Comparison of ENCODE assay signal across 26 mouse cellular contexts in genomic region chr9:49023956-49024355, GRCm38 (mm10). TPM values are rescaled to one million over a fixed set of nuclear protein-coding genes. Genes with fewer than 3 reads are reported as not detected.
DNase-seq lines count a peak whose midpoint lies in the region; ATAC-seq and TF ChIP-seq lines count a peak whose summit lies in the region.
"Had no signal": no experiment of that assay in that cellular context is flagged by ENCODE, and none has a peak within 500 bp of the region (broad histone marks: within the 10 kb centered on the region; RNA-seq: fewer than 3 reads in every experiment).

No protein-coding gene starts in this region.

- H3K4me3 ChIP-seq in ES-Bruce4 (ENCODE audit: low read depth, low read length): no peak overlapping the region
- no peak overlapping the region for H3K4me3 ChIP-seq in ES-E14 (ENCODE audit: insufficient read depth in 1 of 2, low read depth in 1 of 2, low read length in 2 of 2, poor library complexity in 1 of 2, severe bottlenecking in 1 of 2)
- no peak overlapping the region for H3K4me3 ChIP-seq in bone marrow, adult 2 months (replicated peaks; ENCODE audit: control insufficient read depth, low read depth, low read length)
- no peak overlapping the region for H3K4me3 ChIP-seq in heart, embryonic 12.5 days
- H3K4me3 ChIP-seq: embryonic facial prominence, embryonic 10.5 days; embryonic facial prominence, embryonic 12.5 days; forebrain, embryonic 13.5 days; forebrain, embryonic 15.5 days had no signal

- H3K9ac ChIP-seq in ES-Bruce4 (ENCODE audit: low read depth, poor library complexity, severe bottlenecking) (no peak overlapping the region), ES-E14 (ENCODE audit: insufficient read depth, low read depth, low read length, poor library complexity, severe bottlenecking) (no peak overlapping the region)
- no peak overlapping the region for H3K9ac ChIP-seq in heart, embryonic 12.5 days
- H3K9ac ChIP-seq: embryonic facial prominence, embryonic 12.5 days; forebrain, embryonic 13.5 days; forebrain, embryonic 15.5 days; forebrain, postnatal 0 days had no signal

- no peaks in the 10 kb centered on the region for H3K27me3 ChIP-seq in ES-Bruce4 (ENCODE audit: control insufficient read depth, insufficient read depth, low read length, poor library complexity, severe bottlenecking)
- H3K27me3 ChIP-seq in heart, embryonic 12.5 days (replicated peaks): no peaks in the 10 kb centered on the region
- H3K27me3 ChIP-seq: CH12.LX; embryonic facial prominence, embryonic 12.5 days; forebrain, embryonic 13.5 days; forebrain, embryonic 15.5 days had no signal

- ATAC-seq in heart, embryonic 12.5 days (ENCODE audit: insufficient number of reproducible peaks, low FRiP score): no peak
- ATAC-seq: CD4-positive, CD25-positive, alpha-beta regulatory T cell, adult 4 months; forebrain, embryonic 13.5 days; forebrain, embryonic 15.5 days; forebrain, postnatal 0 days had no signal

- H3K9me3 ChIP-seq in ES-Bruce4 (replicated peaks; ENCODE audit: control insufficient read depth, insufficient read depth, low read length, poor library complexity, severe bottlenecking) (no peaks in the 10 kb centered on the region), ES-E14 (ENCODE audit: control insufficient read depth, insufficient read depth, low read depth, low read length) (no peaks in the 10 kb centered on the region)
- no peaks in the 10 kb centered on the region for H3K9me3 ChIP-seq in heart, embryonic 12.5 days (replicated peaks)
- H3K9me3 ChIP-seq: embryonic facial prominence, embryonic 10.5 days; embryonic facial prominence, embryonic 12.5 days; forebrain, embryonic 13.5 days; forebrain, embryonic 15.5 days had no signal

- 57% methylated on average over 5 of the region's 5 CpGs for WGBS in bone marrow, adult 2 months
- WGBS in heart, embryonic 12.5 days: 85% methylated on average over 5 of the region's 5 CpGs

- no peak for TF ChIP-seq CTCF in ES-Bruce4 (IDR thresholded peaks at IDR 0.05; ENCODE audit: low read depth, low read length)
- no peak for TF ChIP-seq CTCF in bone marrow, adult 2 months (IDR thresholded peaks at IDR 0.05; ENCODE audit: control insufficient read depth, insufficient read depth, low read length)

- H3K4me1 ChIP-seq in ES-Bruce4 (ENCODE audit: control insufficient read depth, insufficient read depth, low read length) (no peaks in the 10 kb centered on the region), ES-E14 (ENCODE audit: control insufficient read depth in 2 of 2, insufficient read depth in 2 of 2, low read length in 2 of 2, poor library complexity in 1 of 2) (0 out of 4 replicates have a peak, but pooled peaks cover 0 to 1% of the 10 kb centered on the region in 2 experiments)
- H3K4me1 ChIP-seq in bone marrow, adult 2 months (ENCODE audit: control insufficient read depth, insufficient read depth, low read length): no peaks in the 10 kb centered on the region; the same call in 1 of the 2 replicates
- H3K4me1 ChIP-seq in heart, embryonic 12.5 days (replicated peaks): no peaks in the 10 kb centered on the region
- H3K4me1 ChIP-seq: embryonic facial prominence, embryonic 10.5 days; embryonic facial prominence, embryonic 12.5 days; forebrain, embryonic 13.5 days; forebrain, embryonic 15.5 days had no signal

- peak; percentile 81 for TF ChIP-seq EP300 in ES-Bruce4 (IDR thresholded peaks at IDR 0.05; ENCODE audit: insufficient read depth, low read depth, low read length)

- in situ Hi-C loops in ES-E14 (cut with MboI; ENCODE audit: low sequenced_read_pairs in 2 of 2, unreplicated experiment in 2 of 2): no loop called here

- H3K36me3 ChIP-seq in ES-Bruce4 (ENCODE audit: control insufficient read depth, insufficient read depth, low read length, poor library complexity, severe bottlenecking) (peaks cover 57% of the 10 kb centered on the region), ES-E14 (ENCODE audit: control insufficient read depth, insufficient read depth, low read length, poor library complexity, severe bottlenecking) (peaks cover 45% of the 10 kb centered on the region)
- H3K36me3 ChIP-seq in heart, embryonic 12.5 days: peaks cover 74% of the 10 kb centered on the region

- no peak overlapping the region for H3K4me2 ChIP-seq in heart, embryonic 12.5 days
- H3K4me2 ChIP-seq: embryonic facial prominence, embryonic 12.5 days; forebrain, embryonic 13.5 days; forebrain, embryonic 15.5 days had no signal

- no peak for TF ChIP-seq POLR2A in ES-Bruce4 (IDR thresholded peaks at IDR 0.05; ENCODE audit: insufficient read depth, low read length)
- TF ChIP-seq POLR2A in bone marrow, adult 2 months (IDR thresholded peaks at IDR 0.05; ENCODE audit: borderline replicate concordance, control insufficient read depth, low read depth, low read length): no peak

- DNase-seq in ES-E14 (ENCODE audit: low read depth, low spot score): peak; percentile 85
- DNase-seq in WW6 (ENCODE audit: low read depth, low spot score): peak; percentile 33
- DNase-seq in adrenal gland, postnatal 36 days: no peak
- no peak for DNase-seq in urinary bladder, adult 18-20 months (ENCODE audit: low spot score in 2 of 2)
- no peak for DNase-seq in T-cell, adult 2 months (ENCODE audit: low spot score)
- DNase-seq: adrenal gland, adult 2 months; adrenal gland, postnatal 10 days; adrenal gland, postnatal 25 days; B cell, adult 2 months; cerebellum, adult 11 months; cerebellum, adult 18-20 months; cerebellum, adult 8-10 months; cerebellum, adult 9-11 months; cerebellum, postnatal 14 days; forebrain, postnatal 0 days had no signal

- H3K27ac ChIP-seq in ES-Bruce4 (ENCODE audit: insufficient read depth, low read length) (peak overlapping the region; percentile 60), ES-E14 (ENCODE audit: insufficient read depth, low read depth, low read length, poor library complexity, severe bottlenecking) (peak overlapping the region; percentile 32; the same call in 1 of the 2 replicates)
- H3K27ac ChIP-seq in bone marrow, adult 2 months (ENCODE audit: control insufficient read depth, insufficient read depth, low read depth, low read length, poor library complexity): peak overlapping the region; percentile 24; the same call in 1 of the 2 replicates
- no peak overlapping the region for H3K27ac ChIP-seq in heart, embryonic 12.5 days (ENCODE audit: poor library complexity, severe bottlenecking)
- H3K27ac ChIP-seq: embryonic facial prominence, embryonic 10.5 days; embryonic facial prominence, embryonic 12.5 days; forebrain, embryonic 13.5 days; forebrain, embryonic 15.5 days had no signal

TF ChIP-seq in ES-E14, 5 proteins besides CTCF, POLR2A, EP300 and RAD21:
- TF ChIP-seq ZC3H11A (IDR thresholded peaks at IDR 0.05; ENCODE audit: borderline replicate concordance, low read depth, low read length) (no peak), CHD2 (IDR thresholded peaks at IDR 0.05; ENCODE audit: low read depth, low read length) (no peak), ZNF384 (IDR thresholded peaks at IDR 0.05; ENCODE audit: low read depth, low read length) (no peak), HCFC1 (IDR thresholded peaks at IDR 0.05; ENCODE audit: borderline replicate concordance, insufficient read depth, low read length) (no peak), MAFK (IDR thresholded peaks at IDR 0.05; ENCODE audit: insufficient read depth, low read depth, low read length) (no peak)
TF ChIP-seq in ES-E14: peak in this region for 0.

RNA-seq across cellular contexts. Expression of gene Zw10, which starts 31.5 kb away (rescaled TPM):
- 25.5 and 29.2 TPM in 2 replicates for polyA plus RNA-seq in ES-Bruce4 (2011; ENCODE audit: insufficient read depth, insufficient read length, low read depth, missing spikeins)
- total RNA-seq in ES-E14 (2012; rRNA removed): 37.1 and 42.5 TPM in 2 replicates
- polyA plus RNA-seq in bone marrow, adult 2 months (2011; ENCODE audit: insufficient read depth, insufficient read length, low replicate concordance, missing spikeins): 22.2 and 32.1 TPM in 2 replicates
- total RNA-seq in adrenal gland, postnatal 36 days (2021): 10 to 100 TPM; 16.0 to 18.0 TPM
- polyA plus RNA-seq in heart, embryonic 12.5 days (2016; fragmentation: Nextera tagmentation; extraction: Ambion mirVana): 28.3 and 30.6 TPM in 2 replicates

RNA-seq across cellular contexts. Expression of gene Usp28, which starts 38.8 kb away (rescaled TPM):
- 134 and 157 TPM in 2 replicates for polyA plus RNA-seq in ES-Bruce4 (2011; ENCODE audit: insufficient read depth, insufficient read length, low read depth, missing spikeins)
- 70.1 and 121 TPM in 2 replicates for total RNA-seq in ES-E14 (2012; rRNA removed)
- polyA plus RNA-seq in bone marrow, adult 2 months (2011; ENCODE audit: insufficient read depth, insufficient read length, low replicate concordance, missing spikeins): 5.4 and 26.7 TPM in 2 replicates
- 10 to 100 TPM in 1 of 2 experiments, 1 to 10 TPM in 1; 9.9 to 13.9 TPM for total RNA-seq in adrenal gland, postnatal 36 days (2021)
- polyA plus RNA-seq in heart, embryonic 12.5 days (2016; fragmentation: Nextera tagmentation; extraction: Ambion mirVana): 133 and 144 TPM in 2 replicates

RNA-seq across cellular contexts. Expression of gene Tmprss5, which starts 57.1 kb away (rescaled TPM):
- polyA plus RNA-seq in ES-Bruce4 (2011; ENCODE audit: insufficient read depth, insufficient read length, low read depth, missing spikeins): 0.85 and 1.6 TPM in 2 replicates
- total RNA-seq in ES-E14 (2012; rRNA removed): 1.1 and 2.1 TPM in 2 replicates
- polyA plus RNA-seq in bone marrow, adult 2 months (2011; ENCODE audit: insufficient read depth, insufficient read length, low replicate concordance, missing spikeins): not detected in 2 replicates
- under 1 TPM; 0.23 to 0.26 TPM for total RNA-seq in adrenal gland, postnatal 36 days (2021)
- polyA plus RNA-seq in heart, embryonic 12.5 days (2016; fragmentation: Nextera tagmentation; extraction: Ambion mirVana): 0.12 and 0.18 TPM in 2 replicates
- total RNA-seq: CH12.LX, MEL had no signal
- polyA plus RNA-seq: CD4-positive, CD25-positive, alpha-beta regulatory T cell, adult 4 months had no signal

RNA-seq across cellular contexts. Expression of gene Htr3b, which starts 59.2 kb away (rescaled TPM):
- polyA plus RNA-seq in ES-Bruce4 (2011; ENCODE audit: insufficient read depth, insufficient read length, low read depth, missing spikeins): not detected in 2 replicates
- not detected in 2 replicates for total RNA-seq in ES-E14 (2012; rRNA removed)
- not detected in 2 replicates for polyA plus RNA-seq in bone marrow, adult 2 months (2011; ENCODE audit: insufficient read depth, insufficient read length, low replicate concordance, missing spikeins)
- under 1 TPM; 0.20 to 0.33 TPM for total RNA-seq in adrenal gland, postnatal 36 days (2021)
- polyA plus RNA-seq in heart, embryonic 12.5 days (2016; fragmentation: Nextera tagmentation; extraction: Ambion mirVana): not detected in 2 replicates
- total RNA-seq: CH12.LX, MEL had no signal
- polyA plus RNA-seq: CD4-positive, CD25-positive, alpha-beta regulatory T cell, adult 4 months; cortical plate, adult 2 months; forebrain, embryonic 13.5 days; forebrain, embryonic 15.5 days; forebrain, postnatal 0 days had no signal

Comparison
In these comparisons a context has a peak if more than half of its experiments do, and no peak if none do; other contexts are left out.
1. DNase-seq: peak in ES-E14 (single experiment) and WW6 (single experiment); none in adrenal gland, postnatal 36 days (0 of 2), urinary bladder, adult 18-20 months (0 of 2) and T-cell, adult 2 months (single experiment).